Mouse (Mus musculus): Measurements from ENCODE around the gene Cep41.

DNA sequence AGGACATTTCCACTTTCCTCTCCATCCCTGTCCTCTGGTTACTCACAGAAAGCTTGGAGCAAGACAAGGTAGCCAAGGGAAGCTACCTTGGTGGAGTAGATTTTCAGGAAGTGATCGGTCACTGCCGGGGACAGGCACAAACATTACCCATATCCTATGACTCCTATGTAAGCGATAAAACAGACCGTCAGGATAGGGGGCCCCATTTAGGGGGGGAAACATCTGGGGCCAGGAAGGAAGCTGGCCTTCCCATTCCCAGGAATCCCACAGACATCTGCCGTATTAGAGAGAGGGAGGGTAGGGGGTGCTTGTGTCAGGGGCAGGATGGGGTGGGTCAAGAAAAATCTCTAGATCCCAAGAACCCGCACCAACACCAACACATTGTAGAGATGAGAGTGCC is 6.6 kb upstream of the Cep41 start:
- TF ChIP-seq CTCF (IDR thresholded peaks at IDR 0.05; ENCODE audit: extremely low read depth, insufficient read depth, insufficient read length, insufficient replicate concordance) (no peak), POLR2A (IDR thresholded peaks at IDR 0.05; ENCODE audit: low read depth, low read length) (no peak)
